Mouse (Mus musculus): ENCODE measurements around the gene Gm5737.

- TF ChIP-seq POLR2A (IDR thresholded peaks at IDR 0.05; ENCODE audit: low read depth, low read length) (no peak), CTCF (conservative IDR thresholded peaks at IDR 0.05; ENCODE audit: insufficient read depth, insufficient read length, low read depth, low read length) (no peak)
Measured at GRCm38 (mm10) chr7:120817552-120817951, 5.4 kb downstream of the Gm5737 start.
